Mouse (Mus musculus): ENCODE measurements around the gene Adamts6. TPM values are rescaled to one million over a fixed set of nuclear protein-coding genes. Genes with fewer than 3 reads are reported as not detected.

Adamts6 gene
- polyA plus RNA-seq, 1 experiment from 2014 or later = 2.2 TPM

GRCm38 (mm10) chr13:104532723-104533122 is 245.1 kb downstream of the Adamts6 start:
- Histone ChIP-seq H3K9ac (ENCODE audit: low read length) (no peak overlapping the region), H3K36me3 (ENCODE audit: control insufficient read depth, insufficient read depth, low read length) (no peaks in the 10 kb centered on the region), H3K9me3 (replicated peaks; ENCODE audit: control insufficient read depth, low read length) (no peaks in the 10 kb centered on the region), H3K4me2 (ENCODE audit: low read length) (no peak overlapping the region), H3K27me3 (replicated peaks; ENCODE audit: control insufficient read depth, insufficient read depth, low read length) (no peaks in the 10 kb centered on the region), H3K27ac (ENCODE audit: low read depth, low read length) (no peak overlapping the region), H3K4me3 (ENCODE audit: low read depth, low read length) (no peak overlapping the region), H3K4me1 (ENCODE audit: control insufficient read depth, insufficient read depth, low read length) (no peaks in the 10 kb centered on the region)
- WGBS = 92% methylated on average over 7 of the region's 7 CpGs
- no peak for DNase-seq (ENCODE audit: low spot score)
- ATAC-seq = no peak

GRCm38 (mm10) chr13:104533806-104534495 is 246.3 kb downstream of the Adamts6 start:
- DNase-seq (ENCODE audit: low spot score) (no peak), ATAC-seq (no peak)
- H3K27me3 ChIP-seq (replicated peaks; ENCODE audit: control insufficient read depth, insufficient read depth, low read length) = no peaks in the 10 kb centered on the region
- H3K27ac ChIP-seq (ENCODE audit: low read depth, low read length) = no peak overlapping the region
- no peaks in the 10 kb centered on the region for H3K4me1 ChIP-seq (ENCODE audit: control insufficient read depth, insufficient read depth, low read length)
- H3K36me3 ChIP-seq (ENCODE audit: control insufficient read depth, insufficient read depth, low read length) = no peaks in the 10 kb centered on the region
- no peak overlapping the region for H3K4me2 ChIP-seq (ENCODE audit: low read length)
- WGBS = 95% methylated on average over 7 of the region's 7 CpGs
- no peaks in the 10 kb centered on the region for H3K9me3 ChIP-seq (replicated peaks; ENCODE audit: control insufficient read depth, low read length)
- no peak overlapping the region for H3K9ac ChIP-seq (ENCODE audit: low read length)
- no peak overlapping the region for H3K4me3 ChIP-seq (ENCODE audit: low read depth, low read length)

GRCm38 (mm10) chr13:104540861-104541398 is 253.3 kb downstream of the Adamts6 start:
- WGBS = 21% methylated on average over 7 of the region's 7 CpGs
- Histone ChIP-seq H3K36me3 (ENCODE audit: control insufficient read depth, insufficient read depth, low read length) (no peaks in the 10 kb centered on the region), H3K27ac (ENCODE audit: low read depth, low read length) (no peak overlapping the region), H3K4me1 (ENCODE audit: control insufficient read depth, insufficient read depth, low read length) (no peaks in the 10 kb centered on the region), H3K4me3 (ENCODE audit: low read depth, low read length) (no peak overlapping the region), H3K27me3 (replicated peaks; ENCODE audit: control insufficient read depth, insufficient read depth, low read length) (no peaks in the 10 kb centered on the region), H3K4me2 (ENCODE audit: low read length) (no peak overlapping the region), H3K9me3 (replicated peaks; ENCODE audit: control insufficient read depth, low read length) (no peaks in the 10 kb centered on the region), H3K9ac (ENCODE audit: low read length) (no peak overlapping the region)
- peak; percentile 52; the same call in 1 of the 2 replicates for ATAC-seq
- DNase-seq (ENCODE audit: low spot score) = no peak

GRCm38 (mm10) chr13:104542123-104542758 is 254.6 kb downstream of the Adamts6 start:
- ATAC-seq = no peak
- no peak for DNase-seq (ENCODE audit: low spot score)
- no peaks in the 10 kb centered on the region for H3K36me3 ChIP-seq (ENCODE audit: control insufficient read depth, insufficient read depth, low read length)

GRCm38 (mm10) chr13:104542759-104543141 is 255.1 kb downstream of the Adamts6 start:
- H3K27ac ChIP-seq (ENCODE audit: low read depth, low read length) = no peak overlapping the region
- H3K9ac ChIP-seq (ENCODE audit: low read length) = no peak overlapping the region
- WGBS = 71% methylated on average over 4 of the region's 4 CpGs
- H3K27me3 ChIP-seq (replicated peaks; ENCODE audit: control insufficient read depth, insufficient read depth, low read length) = no peaks in the 10 kb centered on the region
- H3K4me2 ChIP-seq (ENCODE audit: low read length) = no peak overlapping the region
- no peak for DNase-seq (ENCODE audit: low spot score)
- no peaks in the 10 kb centered on the region for H3K9me3 ChIP-seq (replicated peaks; ENCODE audit: control insufficient read depth, low read length)
- H3K4me1 ChIP-seq (ENCODE audit: control insufficient read depth, insufficient read depth, low read length) = no peaks in the 10 kb centered on the region
- no peaks in the 10 kb centered on the region for H3K36me3 ChIP-seq (ENCODE audit: control insufficient read depth, insufficient read depth, low read length)
- ATAC-seq = no peak
- no peak overlapping the region for H3K4me3 ChIP-seq (ENCODE audit: low read depth, low read length)

More at GRCm38 (mm10) chr13:104542123-104542758, 254.6 kb downstream of the Adamts6 start:
- H3K9me3 ChIP-seq (replicated peaks; ENCODE audit: control insufficient read depth, low read length) = no peaks in the 10 kb centered on the region
- no peaks in the 10 kb centered on the region for H3K27me3 ChIP-seq (replicated peaks; ENCODE audit: control insufficient read depth, insufficient read depth, low read length)
- 79% methylated on average over 10 of the region's 10 CpGs for WGBS
- H3K4me3 ChIP-seq (ENCODE audit: low read depth, low read length) = no peak overlapping the region
- no peak overlapping the region for H3K9ac ChIP-seq (ENCODE audit: low read length)
- no peak overlapping the region for H3K27ac ChIP-seq (ENCODE audit: low read depth, low read length)
- H3K4me2 ChIP-seq (ENCODE audit: low read length) = no peak overlapping the region
- no peaks in the 10 kb centered on the region for H3K4me1 ChIP-seq (ENCODE audit: control insufficient read depth, insufficient read depth, low read length)

Other genes starting within 250 kb of the Adamts6 start
- gene Nln, start 178.2 kb upstream of the Adamts6 start, polyA plus RNA-seq (2014; fragmentation: Nextera tagmentation; extraction: Ambion mirVana) = 34.6 and 45.6 TPM in 2 replicates
- 29.4 and 32.1 TPM in 2 replicates for gene Sgtb, start 178.1 kb upstream of the Adamts6 start, polyA plus RNA-seq (2014; fragmentation: Nextera tagmentation; extraction: Ambion mirVana)
- gene Trappc13, start 109.4 kb upstream of the Adamts6 start, polyA plus RNA-seq (2014; fragmentation: Nextera tagmentation; extraction: Ambion mirVana) = 65.7 and 68.0 TPM in 2 replicates
- 39.9 and 46.6 TPM in 2 replicates for gene Trim23, start 109.0 kb upstream of the Adamts6 start, polyA plus RNA-seq (2014; fragmentation: Nextera tagmentation; extraction: Ambion mirVana)
- gene Cenpk, start 59.2 kb upstream of the Adamts6 start, polyA plus RNA-seq (2014; fragmentation: Nextera tagmentation; extraction: Ambion mirVana) = 27.9 and 33.1 TPM in 2 replicates
- gene Ppwd1, start 59.0 kb upstream of the Adamts6 start, polyA plus RNA-seq (2014; fragmentation: Nextera tagmentation; extraction: Ambion mirVana) = 7.8 and 9.0 TPM in 2 replicates